Mouse (Mus musculus) lung, adult 2 months (tissue): ENCODE data around the gene Itga7.

Experiments used
- CTCF ChIP-seq: fragments of 200-500 bp; IDR thresholded peaks from 2 replicates; pipeline ENCODE4 v1.5.1; 2011; ENCODE audit warnings: mild to moderate bottlenecking, low read length, control low read depth; ENCODE audit not compliant: insufficient read depth
- POLR2A ChIP-seq: fragments of 200-500 bp; IDR thresholded peaks from 2 replicates; pipeline ENCODE4 v1.6.1; 2011; ENCODE audit warnings: low read depth, mild to moderate bottlenecking, control low read depth, low read length, borderline replicate concordance; ENCODE audit errors: extremely low read depth

DNA sequence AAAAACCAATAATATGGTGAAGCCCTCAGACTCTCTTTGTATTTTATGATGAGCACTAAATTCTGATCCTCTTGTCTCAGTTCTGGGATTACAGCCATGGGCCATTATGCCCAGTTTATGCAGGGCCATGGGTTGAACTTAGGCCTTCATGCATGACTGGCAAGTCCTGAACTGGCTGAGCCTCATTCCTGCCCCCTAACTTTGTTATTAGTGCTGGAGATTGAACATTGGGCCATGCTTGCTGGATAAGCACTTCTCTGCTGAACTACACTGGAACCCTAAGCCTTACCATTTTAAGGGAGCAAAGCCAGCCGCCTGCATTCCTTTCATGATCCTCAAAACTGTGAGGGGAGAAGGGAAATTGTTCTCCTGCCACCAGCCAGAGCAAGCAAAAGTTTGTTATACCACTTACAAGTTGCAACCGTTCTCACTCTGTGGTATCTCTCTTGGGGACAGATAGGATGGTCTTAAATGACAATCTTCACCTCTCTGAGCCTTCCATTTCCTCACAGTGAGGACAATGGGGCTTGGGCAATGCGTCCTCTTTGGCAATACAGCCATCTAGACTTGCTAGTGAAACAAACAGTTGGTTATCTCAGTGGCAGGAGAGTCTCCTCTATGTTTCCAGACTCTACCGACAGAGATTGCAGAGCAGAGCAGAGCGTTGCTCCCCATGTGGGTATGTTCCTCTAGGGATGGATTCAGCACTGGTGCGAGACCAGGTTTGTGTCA, 33.7 kb upstream of the Itga7 start:
- TF ChIP-seq POLR2A, result no peak
- TF ChIP-seq CTCF, result no peak
